Mouse (Mus musculus) spleen, postnatal 4 days (tissue): ENCODE measurements around the gene Selenos.

ENCODE experiments used
- DNase-seq, 2 experiments: peaks; one replicate each; pipeline ENCODE4 v3.0.0; 2022; ENCODE audit warnings: low spot score in 2 of 2

Selenos gene

GRCm38 (mm10) chr7:66118796-66119195 is 39.3 kb downstream of the Selenos start:
- DNase-seq, result no peak

GRCm38 (mm10) chr7:66120139-66120538 is 40.7 kb downstream of the Selenos start:
- no peak for DNase-seq

GRCm38 (mm10) chr7:66120702-66121396 is 41.4 kb downstream of the Selenos start:
- no peak for DNase-seq

GRCm38 (mm10) chr7:66124551-66124968 is 45.1 kb downstream of the Selenos start:
- peak; percentile 39 to 60 for DNase-seq

GRCm38 (mm10) chr7:66125368-66125767 is 45.9 kb downstream of the Selenos start:
- DNase-seq, result no peak

GRCm38 (mm10) chr7:66127951-66128645 is 48.6 kb downstream of the Selenos start:
- no peak for DNase-seq

GRCm38 (mm10) chr7:66128857-66129256 is 49.4 kb downstream of the Selenos start:
- no peak for DNase-seq

GRCm38 (mm10) chr7:66130296-66130695 is 50.8 kb downstream of the Selenos start:
- DNase-seq, result no peak

- no peak for DNase-seq
Measured at GRCm38 (mm10) chr7:66131776-66132421, 52.5 kb downstream of the Selenos start.

- DNase-seq, result no peak
Measured at GRCm38 (mm10) chr7:66134154-66134553, 54.7 kb downstream of the Selenos start.

- no peak for DNase-seq
Measured at GRCm38 (mm10) chr7:66135644-66136043, 56.2 kb downstream of the Selenos start.

- no peak for DNase-seq
Measured at GRCm38 (mm10) chr7:66136187-66136586, 56.7 kb downstream of the Selenos start.

- DNase-seq, result no peak
Measured at GRCm38 (mm10) chr7:66137309-66137708, 57.9 kb downstream of the Selenos start.

- DNase-seq, result no peak
Measured at GRCm38 (mm10) chr7:66138301-66138700, 58.9 kb downstream of the Selenos start.

GRCm38 (mm10) chr7:66138878-66139277 is 59.4 kb downstream of the Selenos start:
- no peak for DNase-seq
